Mouse (Mus musculus) testis, adult 2 months (tissue): ENCODE measurements around the gene Isoc2b. TPM values are rescaled to one million over a fixed set of nuclear protein-coding genes. Genes with fewer than 3 reads are reported as not detected.
"Not testable (repeated sequence)": the region's sequence is repeated elsewhere in the genome, so short reads cannot be mapped to it uniquely, and the experiment has no call there.

Experiments used
- H3K27ac ChIP-seq: fragments of 200-500 bp; 2 replicates; pipeline ENCODE4 v1.5.1; 2012; ENCODE audit warnings: low read depth, low read length; ENCODE audit not compliant: control insufficient read depth, insufficient read depth
- H3K27me3 ChIP-seq: fragments of 200-500 bp; 2 replicates; pipeline ENCODE4 v1.6.1; 2012; ENCODE audit warnings: mild to moderate bottlenecking, low read length, moderate library complexity; ENCODE audit not compliant: control insufficient read depth, insufficient read depth
- H3K36me3 ChIP-seq: fragments of 200-500 bp; 2 replicates; pipeline ENCODE4 v1.6.1; 2012; ENCODE audit warnings: mild to moderate bottlenecking, low read length; ENCODE audit not compliant: control insufficient read depth, insufficient read depth
- H3K4me1 ChIP-seq: fragments of 200-500 bp; 2 replicates; pipeline ENCODE4 v1.6.1; 2012; ENCODE audit warnings: low read length; ENCODE audit not compliant: control insufficient read depth, insufficient read depth
- H3K4me3 ChIP-seq: fragments of 200-500 bp; 2 replicates; pipeline ENCODE4 v1.5.1; 2012; ENCODE audit warnings: low read depth, mild to moderate bottlenecking, low read length, moderate library complexity, mixed read lengths; ENCODE audit not compliant: control insufficient read depth
- CTCF ChIP-seq: fragments of 200-500 bp; IDR thresholded peaks from 2 replicates; pipeline ENCODE4 v1.5.1; 2012; ENCODE audit warnings: low read depth, mild to moderate bottlenecking, inconsistent platforms, low read length, moderate library complexity; ENCODE audit not compliant: control insufficient read depth, insufficient read depth, insufficient replicate concordance
- POLR2A ChIP-seq: fragments of 200-500 bp; IDR thresholded peaks from 2 replicates; pipeline ENCODE4 v1.6.1; 2012; ENCODE audit warnings: low read depth, mild to moderate bottlenecking, inconsistent platforms, low read length, moderate library complexity; ENCODE audit not compliant: control insufficient read depth
- polyA plus RNA-seq: library from polyadenylated mRNA; depleted of rRNA; stranded (reverse); fragments of >200 nt; gene quantifications from 2 replicates; pipeline ENCODE4 v1.2.3, GENCODE M21; 2012

Gene Isoc2b
- polyA plus RNA-seq, 1 experiment, result 6.5 TPM

DNA sequence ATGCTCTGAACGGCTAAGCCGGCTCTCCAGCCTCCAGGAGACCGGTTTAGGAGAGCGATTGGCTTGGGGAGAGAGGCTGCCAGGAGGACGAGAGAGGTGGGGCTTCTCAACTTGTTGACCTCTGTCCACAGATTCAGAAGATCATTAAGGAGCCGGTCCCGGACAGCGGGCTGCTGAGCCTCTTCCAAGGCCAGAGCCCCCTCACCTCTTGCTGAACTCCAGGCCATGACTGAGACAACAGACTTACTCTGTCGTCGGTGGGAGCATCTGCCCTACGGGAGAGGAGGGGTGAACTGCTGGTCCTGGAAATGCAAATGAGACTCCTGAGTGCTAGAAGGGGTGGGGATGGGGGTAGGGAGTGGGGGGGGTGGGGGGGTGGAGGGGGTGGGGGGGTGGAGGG, 25.1 kb upstream of the Isoc2b start:
- H3K27me3 ChIP-seq, result no peaks in the 10 kb centered on the region
- no peak overlapping the region for H3K27ac ChIP-seq
- TF ChIP-seq POLR2A (no peak), CTCF (no peak)
- no peak overlapping the region for H3K4me3 ChIP-seq
- H3K4me1 ChIP-seq, result peaks cover 11% of the 10 kb centered on the region
- no peaks in the 10 kb centered on the region for H3K36me3 ChIP-seq

GRCm38 (mm10) chr7:4886680-4887079, 16.6 kb upstream of the Isoc2b start:
- no peaks in the 10 kb centered on the region for H3K27me3 ChIP-seq
- no peak overlapping the region for H3K4me3 ChIP-seq
- H3K27ac ChIP-seq, result no peak overlapping the region
- no peaks in the 10 kb centered on the region for H3K4me1 ChIP-seq
- H3K36me3 ChIP-seq, result no peaks in the 10 kb centered on the region
- TF ChIP-seq POLR2A (no peak), CTCF (no peak)

GRCm38 (mm10) chr7:4879036-4879435, 9.0 kb upstream of the Isoc2b start:
- H3K4me1 ChIP-seq, result peaks cover 23% of the 10 kb centered on the region
- H3K36me3 ChIP-seq, H3K27ac ChIP-seq, H3K27me3 ChIP-seq, H3K4me3 ChIP-seq: not testable (repeated sequence)

- Histone ChIP-seq H3K36me3 (no peaks in the 10 kb centered on the region), H3K4me3 (no peak overlapping the region), H3K27ac (no peak overlapping the region), H3K27me3 (no peaks in the 10 kb centered on the region), H3K4me1 (peaks cover 23% of the 10 kb centered on the region)
- TF ChIP-seq CTCF (no peak), POLR2A (no peak)
Observed at GRCm38 (mm10) chr7:4878186-4878585, 8.1 kb upstream of the Isoc2b start.

DNA sequence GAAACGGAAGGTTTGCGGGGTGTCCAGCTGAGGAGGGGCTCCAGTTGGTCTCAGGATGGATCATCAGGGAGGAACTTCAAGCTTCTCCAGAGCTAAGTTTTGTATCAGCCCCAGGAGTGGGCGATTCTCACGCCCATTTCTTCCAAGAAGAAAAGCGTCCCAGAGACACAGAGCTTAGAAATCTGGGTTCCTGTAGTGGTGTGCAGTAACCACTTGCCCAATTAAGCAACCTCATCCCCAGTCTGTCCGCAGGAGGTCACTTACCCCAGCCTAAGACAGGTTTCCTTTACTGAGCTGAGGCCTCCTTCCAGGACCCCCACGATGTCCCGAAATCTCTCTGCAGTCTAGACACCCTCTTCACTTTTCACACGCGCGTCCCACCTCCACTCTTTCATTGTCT, 7.2 kb upstream of the Isoc2b start:
- TF ChIP-seq POLR2A, result no peak
- TF ChIP-seq CTCF, result no peak
- Histone ChIP-seq H3K27ac (peak overlapping the region; percentile 75), H3K4me1 (peaks cover 23% of the 10 kb centered on the region), H3K4me3 (peak overlapping the region; percentile 83), H3K27me3 (no peaks in the 10 kb centered on the region), H3K36me3 (no peaks in the 10 kb centered on the region)

- peak within 1 kb of the TSS; percentile 75 for H3K27ac ChIP-seq
- H3K4me1 ChIP-seq, result peaks cover 23% of the 10 kb centered on the region
- H3K27me3 ChIP-seq, result no peaks in the 10 kb centered on the region
- TF ChIP-seq CTCF (no peak), POLR2A (peak; percentile 97)
- peak within 1 kb of the TSS; percentile 83 for H3K4me3 ChIP-seq
- H3K36me3 ChIP-seq, result no peaks in the 10 kb centered on the region
Observed at GRCm38 (mm10) chr7:4876753-4877221, 6.7 kb upstream of the Isoc2b start, which contains the start of gene Isoc2a. Isoc2a (plus strand) TSS chr7:4877153.

DNA sequence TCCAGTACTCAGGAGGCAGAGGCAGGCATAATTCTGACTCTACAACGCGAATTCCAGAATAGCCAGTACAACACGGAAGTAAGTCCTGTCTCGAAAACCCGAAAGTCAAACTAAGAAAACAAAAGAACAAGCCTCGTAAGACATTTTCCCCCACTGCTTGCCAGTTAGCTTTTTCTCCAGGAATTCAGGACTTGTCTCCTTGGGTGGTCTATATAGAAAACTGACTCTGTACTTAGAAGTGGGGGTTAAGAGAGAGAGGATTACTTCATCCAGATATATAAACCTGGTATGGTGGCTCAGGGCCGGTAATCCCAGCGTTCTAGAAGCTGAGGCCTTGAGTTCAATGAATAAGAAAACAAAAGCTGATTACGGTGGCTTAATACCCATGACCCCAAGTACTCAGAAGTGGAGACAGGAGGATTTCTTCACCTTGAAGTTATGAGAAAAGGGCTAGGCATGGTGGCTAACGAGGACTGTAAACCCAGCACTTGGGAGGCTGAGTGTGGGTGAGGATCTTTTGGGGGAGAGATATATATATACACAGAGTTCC, 3.4 kb downstream of the Isoc2b start:
- TF ChIP-seq CTCF (no peak), POLR2A (no peak)
- no peaks in the 10 kb centered on the region for H3K27me3 ChIP-seq

More for the DNA sequence above, 3.4 kb downstream of the Isoc2b start:
- Histone ChIP-seq H3K36me3 (no peaks in the 10 kb centered on the region), H3K4me3 (peak overlapping the region; percentile 95), H3K27ac (peak overlapping the region; percentile 83), H3K4me1 (peaks cover 11% of the 10 kb centered on the region)
